Mouse (Mus musculus): Measurements from ENCODE around the gene Gdpd4. TPM values are rescaled to one million over a fixed set of nuclear protein-coding genes. Genes with fewer than 3 reads are reported as not detected.

Gdpd4 gene
- polyA plus RNA-seq, 1 experiment from 2014 or later, result not detected

GRCm38 (mm10) chr7:98085314-98085713 lies 165.6 kb downstream of the Gdpd4 start:
- H3K4me2 ChIP-seq, result peak overlapping the region; percentile 39
- ATAC-seq (ENCODE audit: extremely low read depth, insufficient number of reproducible peaks, low FRiP score, low TSS enrichment), result no peak
- peak overlapping the region; percentile 44; the same call in 1 of the 2 replicates for H3K9ac ChIP-seq
- H3K36me3 ChIP-seq, result no peaks in the 10 kb centered on the region
- H3K9me3 ChIP-seq, result no peaks in the 10 kb centered on the region
- peak overlapping the region; percentile 48 for H3K27ac ChIP-seq (replicated peaks)
- H3K4me3 ChIP-seq, result peak overlapping the region; percentile 20; the same call in 1 of the 2 replicates
- WGBS, result 54% methylated on average over 7 of the region's 7 CpGs
- H3K4me1 ChIP-seq, result peaks cover 32% of the 10 kb centered on the region
- no peaks in the 10 kb centered on the region for H3K27me3 ChIP-seq (replicated peaks)

- no peaks in the 10 kb centered on the region for H3K27me3 ChIP-seq (replicated peaks)
- H3K4me3 ChIP-seq, result no peak overlapping the region
- no peak for ATAC-seq (ENCODE audit: extremely low read depth, insufficient number of reproducible peaks, low FRiP score, low TSS enrichment)
- no peak overlapping the region for H3K27ac ChIP-seq (replicated peaks)
- no peaks in the 10 kb centered on the region for H3K9me3 ChIP-seq
- no peaks in the 10 kb centered on the region for H3K36me3 ChIP-seq
- no peak overlapping the region for H3K4me2 ChIP-seq
- WGBS, result 38% methylated on average over 2 of the region's 2 CpGs
- H3K9ac ChIP-seq, result no peak overlapping the region
- peaks cover 32% of the 10 kb centered on the region for H3K4me1 ChIP-seq
Observed at GRCm38 (mm10) chr7:98086346-98086745, 166.6 kb downstream of the Gdpd4 start.

GRCm38 (mm10) chr7:98095852-98096251 lies 176.1 kb downstream of the Gdpd4 start:
- Histone ChIP-seq H3K9me3 (peaks cover 7% of the 10 kb centered on the region; the same call in 1 of the 2 replicates), H3K4me2 (no peak overlapping the region), H3K4me3 (no peak overlapping the region), H3K27me3 (replicated peaks) (no peaks in the 10 kb centered on the region), H3K9ac (no peak overlapping the region), H3K36me3 (peaks cover 23% of the 10 kb centered on the region), H3K4me1 (no peaks in the 10 kb centered on the region), H3K27ac (replicated peaks) (no peak overlapping the region)
- 87% methylated on average over 4 of the region's 4 CpGs for WGBS
- ATAC-seq (ENCODE audit: extremely low read depth, insufficient number of reproducible peaks, low FRiP score, low TSS enrichment), result no peak

GRCm38 (mm10) chr7:98097557-98097956 lies 177.8 kb downstream of the Gdpd4 start:
- Histone ChIP-seq H3K36me3 (peaks cover 23% of the 10 kb centered on the region), H3K4me2 (no peak overlapping the region), H3K9ac (no peak overlapping the region), H3K9me3 (peaks cover 7% of the 10 kb centered on the region; the same call in 1 of the 2 replicates), H3K27me3 (replicated peaks) (no peaks in the 10 kb centered on the region), H3K27ac (replicated peaks) (no peak overlapping the region), H3K4me3 (no peak overlapping the region), H3K4me1 (peaks cover 2% of the 10 kb centered on the region)
- 90% methylated on average over 8 of the region's 8 CpGs for WGBS
- ATAC-seq (ENCODE audit: extremely low read depth, insufficient number of reproducible peaks, low FRiP score, low TSS enrichment), result no peak

Other genes starting within 250 kb of the Gdpd4 start
- 96.0 and 110 TPM in 2 replicates for gene Clns1a, start 223.3 kb upstream of the Gdpd4 start, polyA plus RNA-seq (2015; fragmentation: Nextera tagmentation; extraction: Ambion mirVana)
- 2.4 and 2.7 TPM in 2 replicates for gene Aqp11, start 181.7 kb upstream of the Gdpd4 start, polyA plus RNA-seq (2015; fragmentation: Nextera tagmentation; extraction: Ambion mirVana)
- gene Pak1, start 131.4 kb upstream of the Gdpd4 start, polyA plus RNA-seq (2015; fragmentation: Nextera tagmentation; extraction: Ambion mirVana), result 4.6 and 4.7 TPM in 2 replicates
- 8.6 and 8.7 TPM in 2 replicates for gene Myo7a, start 199.6 kb downstream of the Gdpd4 start, polyA plus RNA-seq (2015; fragmentation: Nextera tagmentation; extraction: Ambion mirVana)
- 0.11 and 0.15 TPM in 2 replicates for gene Omp, start 225.5 kb downstream of the Gdpd4 start, polyA plus RNA-seq (2015; fragmentation: Nextera tagmentation; extraction: Ambion mirVana)